Mouse (Mus musculus) monocyte, adult 5-6 weeks (primary cell): ENCODE measurements around the gene Gpam. TPM values are rescaled to one million over a fixed set of nuclear protein-coding genes. Genes with fewer than 3 reads are reported as not detected.

Experiments
- ATAC-seq: fragments of 153-309, 156-312 bp; replicated peaks from 2 replicates; pipeline ENCODE4 v1.8.0; 2017; ENCODE audit warnings: mild to moderate bottlenecking; ENCODE audit not compliant: low TSS enrichment, insufficient number of reproducible peaks, severe bottlenecking, poor library complexity, low FRiP score
- total RNA-seq: library from RNA; stranded (forward); fragments of 200-1000, 200-491, 200-594 nt; gene quantifications from 3 replicates; pipeline ENCODE4 v1.2.3, GENCODE M21; 2017

The Gpam gene
- total RNA-seq, 1 experiment from 2014 or later: 1.9 TPM

GRCm38 (mm10) chr19:55087776-55088175 is 39.3 kb downstream of the Gpam start:
- no peak for ATAC-seq

GRCm38 (mm10) chr19:55085857-55086185 is 41.2 kb downstream of the Gpam start:
- no peak for ATAC-seq

DNA sequence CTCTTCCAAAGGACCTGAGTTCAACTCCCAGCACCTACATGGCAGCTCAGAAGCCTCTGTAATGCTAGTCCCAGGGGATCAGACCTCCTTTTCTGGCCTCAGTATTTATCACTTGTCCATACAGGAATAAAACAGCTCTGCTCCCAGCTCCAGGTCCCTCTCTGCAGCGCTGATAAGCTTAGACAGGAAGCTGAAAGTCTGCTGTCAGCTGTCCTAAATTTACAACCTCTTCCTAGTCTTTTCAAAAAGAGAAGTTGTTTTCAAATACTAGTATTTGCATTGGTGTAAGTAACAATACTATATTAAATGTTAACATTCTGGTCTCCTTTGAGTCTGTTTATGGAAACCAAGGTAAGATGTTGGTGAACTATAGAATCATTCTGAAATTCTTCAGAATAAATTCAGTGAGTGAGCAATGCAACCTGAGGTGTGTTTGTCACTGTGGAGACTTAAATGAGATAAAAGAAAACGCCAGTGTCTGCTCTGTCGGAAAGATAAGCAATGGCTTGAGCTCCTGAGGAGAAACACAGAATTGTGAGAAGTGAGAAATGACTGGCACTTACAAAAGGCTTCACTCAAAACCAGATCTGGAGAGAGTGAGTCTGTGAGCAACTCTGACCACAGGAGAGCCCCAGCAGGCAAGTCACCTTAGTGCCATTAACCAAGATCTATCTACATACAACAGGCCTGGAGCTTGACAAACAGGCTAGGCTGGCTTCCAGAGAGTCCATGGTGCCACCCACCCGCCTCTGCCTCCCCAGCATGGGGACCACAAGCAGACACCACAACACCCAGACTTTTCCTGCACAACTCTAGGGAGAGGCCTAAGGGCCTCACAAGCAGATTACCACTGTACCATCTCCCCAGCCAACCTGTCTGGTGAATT is 41.8 kb downstream of the Gpam start:
- ATAC-seq: no peak

GRCm38 (mm10) chr19:55076822-55077221 is 50.2 kb downstream of the Gpam start:
- no peak for ATAC-seq

GRCm38 (mm10) chr19:55073004-55073403 is 54.0 kb downstream of the Gpam start:
- no peak for ATAC-seq

GRCm38 (mm10) chr19:55069054-55069453 is 58.0 kb downstream of the Gpam start:
- ATAC-seq: no peak

GRCm38 (mm10) chr19:55063272-55063671 is 63.8 kb downstream of the Gpam start:
- no peak for ATAC-seq

DNA sequence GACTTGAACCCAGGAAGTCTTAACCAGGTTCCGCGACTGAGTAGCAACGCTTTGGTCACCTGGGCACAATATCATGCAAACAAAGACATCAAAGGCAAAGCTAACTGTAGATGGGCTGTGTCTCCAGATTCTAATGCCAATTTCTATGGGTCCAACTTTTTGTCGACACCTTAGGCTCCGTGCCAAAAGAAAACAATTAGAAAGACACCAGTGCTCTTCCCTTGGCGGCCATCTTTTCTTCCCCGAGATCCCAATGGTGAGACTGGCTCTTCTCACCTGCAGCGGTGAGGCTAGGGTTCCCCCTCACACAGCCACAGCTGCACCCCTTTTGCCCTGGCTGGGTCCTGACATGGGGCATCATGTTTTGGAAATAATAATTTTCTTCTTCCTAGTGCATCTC is 64.5 kb downstream of the Gpam start:
- no peak for ATAC-seq

- ATAC-seq: no peak
Observed at GRCm38 (mm10) chr19:55061951-55062350, 65.1 kb downstream of the Gpam start.

GRCm38 (mm10) chr19:55061447-55061901 is 65.6 kb downstream of the Gpam start:
- no peak; the same call in 1 of the 2 replicates for ATAC-seq

DNA sequence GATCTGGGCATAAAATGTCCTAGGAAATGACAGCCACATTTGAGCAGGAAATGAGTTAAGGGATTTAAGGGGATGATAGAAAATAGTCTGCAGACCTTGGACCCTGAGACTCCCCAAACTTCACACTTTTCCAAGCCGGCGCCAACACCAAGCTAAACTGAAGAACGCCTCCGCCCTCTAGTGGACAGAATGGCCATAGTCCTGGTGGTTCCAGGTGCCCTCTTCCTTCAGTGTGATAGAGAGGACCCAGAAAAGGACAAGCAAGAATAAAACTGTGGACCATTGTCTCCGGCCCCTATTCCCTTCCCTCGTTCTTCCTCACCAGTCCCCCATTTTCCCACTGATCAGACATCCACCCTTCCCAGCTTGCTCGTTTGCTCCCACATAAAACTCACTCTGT is 66.1 kb downstream of the Gpam start:
- ATAC-seq: no peak

DNA sequence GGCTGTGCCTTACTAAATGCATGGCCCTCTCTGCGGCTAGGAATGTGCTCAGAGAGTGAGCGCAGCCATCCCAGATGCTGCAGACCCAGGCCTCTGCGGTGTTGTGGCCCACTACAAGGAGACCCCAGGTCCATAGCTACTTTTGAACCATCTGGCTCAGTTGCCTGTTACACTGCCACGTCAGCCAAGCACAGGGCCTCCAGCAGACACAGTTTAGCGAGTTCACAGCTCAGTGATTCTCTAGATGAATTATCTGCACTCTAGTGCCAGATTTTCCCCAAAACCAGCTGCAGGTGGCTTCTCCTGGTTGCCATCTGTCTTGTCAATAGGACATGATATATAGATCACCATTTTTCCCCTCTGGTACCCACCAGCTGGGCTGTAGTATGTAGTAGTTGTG is 69.6 kb downstream of the Gpam start:
- no peak for ATAC-seq

DNA sequence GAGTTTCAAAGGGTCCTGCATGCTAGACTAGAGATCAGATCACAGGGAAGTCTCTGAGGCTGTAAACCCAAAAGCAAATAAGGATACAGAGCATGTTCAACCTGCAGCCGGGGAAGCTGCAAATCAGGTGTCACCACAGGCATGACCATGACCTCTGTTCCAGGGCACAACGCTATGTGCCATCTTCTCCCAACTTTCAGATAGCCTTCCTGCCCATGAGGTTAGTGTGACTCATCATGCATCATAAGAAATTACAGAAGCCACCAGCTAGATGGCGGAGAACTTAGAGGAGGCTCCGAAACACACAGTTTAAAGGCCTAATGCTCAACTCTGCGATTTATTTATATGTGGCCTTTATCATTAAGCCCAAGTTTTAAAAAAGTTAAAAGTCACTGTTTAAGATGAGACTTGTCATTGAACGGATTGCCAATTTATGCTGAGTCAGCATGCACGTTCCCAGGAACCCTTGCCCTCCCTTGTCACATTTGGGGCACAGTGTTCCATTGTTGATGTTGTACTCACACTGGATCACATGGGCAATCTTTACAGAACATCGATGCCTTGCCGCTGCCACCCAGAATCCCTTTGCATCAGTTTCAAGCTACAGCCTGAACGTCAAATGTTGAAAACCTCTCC is 71.3 kb downstream of the Gpam start:
- no peak for ATAC-seq

- ATAC-seq: no peak
Observed at GRCm38 (mm10) chr19:55053163-55053562, 73.9 kb downstream of the Gpam start.

DNA sequence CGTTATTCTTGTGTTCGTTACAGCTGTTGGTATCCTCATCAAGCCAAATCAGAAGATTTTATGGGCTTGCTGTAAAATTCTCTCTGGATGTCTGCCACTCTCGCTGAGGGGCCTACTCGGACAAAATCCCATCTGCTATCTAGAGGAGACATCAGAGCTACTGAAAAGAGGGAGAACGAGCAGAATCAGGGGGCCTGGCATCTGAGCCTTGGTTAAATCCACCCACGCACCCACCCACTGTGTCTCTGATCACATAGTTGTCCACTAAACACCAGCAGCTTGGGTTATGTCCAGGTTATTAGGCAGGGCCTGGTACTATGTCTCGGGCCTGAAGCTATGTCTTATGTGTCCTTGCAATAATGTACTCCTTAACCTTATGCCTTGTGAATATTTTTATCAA is 89.6 kb downstream of the Gpam start:
- ATAC-seq: no peak

DNA sequence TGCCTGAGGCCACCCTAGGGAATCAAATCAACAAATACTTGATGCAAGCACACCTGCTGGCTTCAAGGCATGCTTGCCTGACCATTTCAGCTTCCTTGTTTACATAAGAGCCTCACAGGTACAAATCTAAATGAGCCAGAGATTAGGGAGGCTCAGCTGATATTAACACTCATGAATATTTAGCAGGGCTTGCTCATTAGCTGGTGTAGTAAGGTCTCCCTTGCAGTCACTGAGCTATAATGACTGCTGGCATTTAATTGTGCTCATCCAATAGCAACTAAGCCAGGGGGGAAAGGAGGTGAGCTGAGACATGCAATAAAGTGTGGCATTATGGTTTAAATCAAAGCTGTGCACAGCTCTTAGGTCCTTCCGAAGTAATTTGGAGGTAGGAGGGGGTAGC is 108.2 kb downstream of the Gpam start:
- ATAC-seq: no peak

Other genes with a start within 250 kb of the Gpam start
- gene Tectb, start 53.5 kb upstream of the Gpam start, total RNA-seq: not detected in 3 replicates
- not detected in 3 replicates for gene Gucy2g, start 114.0 kb upstream of the Gpam start, total RNA-seq
- 172 to 230 TPM (median 204 TPM) in 3 replicates for gene Acsl5, start 124.7 kb upstream of the Gpam start, total RNA-seq
- 83.3 to 102 TPM (median 84.5 TPM) in 3 replicates for gene Zdhhc6, start 188.8 kb upstream of the Gpam start, total RNA-seq
- 57.6 to 105 TPM (median 67.7 TPM) in 3 replicates for gene Vti1a, start 189.1 kb upstream of the Gpam start, total RNA-seq